Mouse (Mus musculus) spleen, adult 2 months (tissue): ENCODE data around the gene Prm1. TPM values are rescaled to one million over a fixed set of nuclear protein-coding genes. Genes with fewer than 3 reads are reported as not detected.

Experiments used
- DNase-seq, 2 experiments: peaks; one replicate each; pipeline versions ENCODE4 v3.0.0 to v3.0.0-alpha.2; 2012 to 2021; ENCODE audit warnings: low spot score in 2 of 2, low read depth in 1 of 2
- H3K27ac ChIP-seq: fragments of 200-500 bp; 2 replicates; pipeline ENCODE4 v1.5.1; 2012; ENCODE audit warnings: low read length, inconsistent platforms; ENCODE audit not compliant: insufficient read depth
- H3K27me3 ChIP-seq: fragments of 200-500 bp; 2 replicates; pipeline ENCODE4 v1.6.1; 2012; ENCODE audit warnings: mild to moderate bottlenecking, moderate library complexity, low read length, inconsistent platforms; ENCODE audit not compliant: control insufficient read depth, insufficient read depth
- H3K36me3 ChIP-seq: fragments of 200-500 bp; 2 replicates; pipeline ENCODE4 v1.6.1; 2012; ENCODE audit warnings: mild to moderate bottlenecking, low read length, inconsistent platforms; ENCODE audit not compliant: control insufficient read depth, insufficient read depth
- H3K4me1 ChIP-seq: fragments of 200-500 bp; 2 replicates; pipeline ENCODE4 v1.6.1; 2011; ENCODE audit warnings: inconsistent platforms; ENCODE audit not compliant: control insufficient read depth, insufficient read depth, insufficient read length
- H3K4me3 ChIP-seq: fragments of 200-500 bp; 2 replicates; pipeline ENCODE4 v1.5.1; 2011; ENCODE audit warnings: mild to moderate bottlenecking, inconsistent platforms; ENCODE audit not compliant: insufficient read depth, insufficient read length; ENCODE audit errors: extremely low read depth
- CTCF ChIP-seq: fragments of 200-500 bp; IDR thresholded peaks from 2 replicates; pipeline ENCODE4 v1.5.1; 2011; ENCODE audit warnings: mild to moderate bottlenecking, inconsistent platforms; ENCODE audit not compliant: insufficient read depth, insufficient read length, insufficient replicate concordance; ENCODE audit errors: extremely low read depth
- POLR2A ChIP-seq: fragments of 200-500 bp; IDR thresholded peaks from 2 replicates; pipeline ENCODE4 v1.6.1; 2011; ENCODE audit warnings: low read depth, low read length, inconsistent platforms
- WGBS: fragments of 180-500 bp; shearing (Covaris S2); methylation state at CpG from one replicate; pipeline ENCODE4 v1.1.7; 2018; 5-methylcytosine and 5-hydroxymethylcytosine counted together
- polyA plus RNA-seq: library from polyadenylated mRNA; depleted of rRNA; stranded (reverse); fragments of >200 nt; gene quantifications from 2 replicates; pipeline ENCODE4 v1.2.3, GENCODE M21; 2012

Gene Prm1
- polyA plus RNA-seq, 1 experiment, result 0.47 TPM

DNA sequence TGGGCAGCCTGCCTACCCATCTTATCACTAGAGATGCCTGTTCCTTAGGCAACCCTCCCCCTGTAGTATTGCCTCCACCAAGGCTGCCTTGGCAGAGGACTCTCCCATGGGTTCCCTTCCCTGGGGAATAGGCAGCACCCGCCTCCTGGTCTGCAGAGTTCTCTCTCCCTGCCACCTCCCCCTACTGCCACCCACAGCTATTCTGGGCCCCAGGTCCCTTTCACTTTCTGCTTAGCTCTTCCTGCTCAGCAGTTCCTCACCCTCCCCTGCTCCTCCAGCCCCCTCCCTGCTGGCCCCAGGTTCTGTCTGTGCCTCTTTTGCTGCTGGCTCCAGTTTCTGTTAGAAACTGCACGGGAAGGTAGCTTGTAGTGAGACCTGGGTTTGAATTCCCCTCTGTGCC lies 36.0 kb downstream of the Prm1 start:
- no peak for TF ChIP-seq CTCF
- H3K27ac ChIP-seq, result peak overlapping the region; percentile 60
- 4% methylated on average over 2 of the region's 2 CpGs for whole genome bisulfite sequencing
- H3K27me3 ChIP-seq, result no peaks in the 10 kb centered on the region
- no peak overlapping the region for H3K4me3 ChIP-seq
- peak; percentile 41 to 66 for DNase-seq
- no peaks in the 10 kb centered on the region for H3K36me3 ChIP-seq
- peaks cover 44% of the 10 kb centered on the region for H3K4me1 ChIP-seq

DNA sequence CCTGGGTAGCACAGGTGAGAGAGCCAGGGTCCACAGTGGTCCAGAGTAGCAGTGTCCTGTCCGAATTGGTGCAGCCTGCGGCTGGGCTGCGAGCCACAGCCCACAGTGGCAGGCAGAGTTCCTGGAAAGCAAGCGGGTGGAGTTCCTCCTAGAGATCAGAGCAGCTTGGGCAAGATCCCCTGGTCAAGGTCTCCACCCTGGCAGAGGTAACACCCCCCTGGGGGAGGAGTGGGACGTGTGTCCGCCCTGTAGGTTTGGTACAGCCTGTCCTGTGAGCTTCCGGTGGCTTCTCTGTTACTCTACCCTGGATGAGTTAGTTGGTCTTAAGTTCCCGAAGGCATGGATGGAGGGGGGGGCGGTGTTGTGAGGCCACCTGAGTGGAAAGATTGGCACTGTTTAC lies 36.8 kb downstream of the Prm1 start:
- TF ChIP-seq CTCF (no peak), POLR2A (no peak)
- H3K27me3 ChIP-seq, result no peaks in the 10 kb centered on the region
- no peak overlapping the region; the same call in 1 of the 2 replicates for H3K27ac ChIP-seq
- no peak overlapping the region for H3K4me3 ChIP-seq
- H3K36me3 ChIP-seq, result no peaks in the 10 kb centered on the region
- peaks cover 40% of the 10 kb centered on the region for H3K4me1 ChIP-seq
- DNase-seq, result peak in 1 of 2 experiments; percentile 36
- 4% methylated on average over 9 of the region's 9 CpGs for WGBS

DNA sequence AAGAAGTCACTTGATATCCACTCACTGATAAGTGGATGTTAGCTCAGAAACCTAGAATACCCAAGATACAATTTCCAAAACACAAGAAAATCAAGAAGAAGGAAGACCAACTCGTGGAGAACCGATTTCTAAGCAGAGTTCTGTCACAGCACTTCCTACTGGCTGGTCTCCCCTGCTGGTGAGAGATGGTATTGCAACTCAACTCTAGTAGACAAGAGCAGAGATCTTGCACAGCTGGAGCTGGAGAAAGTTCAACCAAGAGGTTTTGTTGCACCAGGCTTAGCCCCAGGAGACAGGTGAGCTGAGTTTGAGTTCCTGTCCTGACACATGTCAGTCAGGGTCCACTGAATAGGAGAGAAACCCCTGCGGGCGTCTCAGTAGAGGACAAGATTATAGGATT lies 38.5 kb downstream of the Prm1 start:
- 26% methylated on average over 4 of the region's 4 CpGs for WGBS
- DNase-seq, result peak; percentile 66 to 76
- TF ChIP-seq POLR2A (no peak), CTCF (peak; percentile 41; the same call in 1 of the 2 replicates)
- Histone ChIP-seq H3K36me3 (no peaks in the 10 kb centered on the region), H3K4me1 (peaks cover 38% of the 10 kb centered on the region), H3K4me3 (no peak overlapping the region), H3K27ac (no peak overlapping the region), H3K27me3 (no peaks in the 10 kb centered on the region)

DNA sequence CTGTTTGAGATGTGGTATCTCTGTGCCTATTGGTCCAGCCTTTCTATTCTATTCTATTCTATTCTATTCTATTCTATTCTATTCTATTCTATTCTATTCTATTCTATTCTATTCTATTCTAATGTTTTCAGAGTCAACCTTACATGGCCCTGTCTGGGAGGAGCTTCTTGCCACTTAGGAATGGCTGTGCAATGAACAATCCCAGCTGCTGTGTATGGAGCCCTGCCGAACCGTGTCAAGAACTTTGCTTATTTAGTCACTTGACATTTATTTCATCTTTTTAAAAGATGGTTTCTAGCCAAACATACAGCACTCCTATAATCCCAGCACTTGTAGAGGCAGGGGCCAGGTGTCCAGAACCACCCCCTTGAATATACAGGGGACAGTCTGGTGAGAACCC lies 41.3 kb downstream of the Prm1 start:
- no peak for DNase-seq
- Histone ChIP-seq H3K36me3 (no peaks in the 10 kb centered on the region), H3K4me3 (no peak overlapping the region), H3K27ac (no peak overlapping the region), H3K4me1 (peaks cover 14% of the 10 kb centered on the region; the same call in 1 of the 2 replicates), H3K27me3 (no peaks in the 10 kb centered on the region)
- WGBS, result 16% methylated on average over 2 of the region's 2 CpGs
- TF ChIP-seq POLR2A (no peak), CTCF (no peak)

DNA sequence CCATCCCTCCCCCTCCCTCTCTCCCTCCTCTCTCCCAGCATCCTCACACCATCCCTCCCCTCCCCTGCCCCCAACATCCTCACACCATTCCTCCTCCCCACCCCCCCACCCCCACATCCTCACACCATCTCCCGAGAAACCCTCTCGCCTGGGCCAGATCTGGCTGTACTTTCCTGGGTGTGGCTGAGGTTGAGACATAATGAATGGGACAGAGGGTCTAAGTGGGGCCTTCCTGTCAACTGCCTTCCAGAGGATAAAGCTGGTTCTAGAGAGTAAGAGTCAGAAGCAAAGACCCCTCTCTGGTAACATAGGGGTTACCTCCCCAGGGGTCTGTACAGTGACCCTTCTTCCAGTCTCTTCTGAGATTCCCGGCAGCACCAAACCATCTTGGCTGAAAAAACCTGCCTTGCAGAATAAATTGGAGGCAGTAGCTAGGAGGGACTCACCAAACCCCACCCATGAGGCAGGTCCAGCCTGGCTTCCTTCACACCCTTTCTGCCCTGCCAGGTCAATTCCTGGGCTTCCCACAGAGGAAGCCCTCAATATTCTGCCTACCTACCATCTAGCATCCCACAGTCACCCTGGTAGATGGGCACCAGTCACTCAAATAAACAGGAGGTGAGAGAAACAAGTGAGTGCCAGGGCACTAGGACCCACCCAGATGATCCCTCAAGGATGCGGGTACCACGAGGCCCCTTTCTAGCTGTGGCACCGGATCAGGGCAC lies 41.9 kb downstream of the Prm1 start:
- no peaks in the 10 kb centered on the region for H3K27me3 ChIP-seq
- TF ChIP-seq POLR2A, result no peak
- no peak for TF ChIP-seq CTCF
- H3K4me3 ChIP-seq, result no peak overlapping the region
- WGBS, result 80% methylated on average over 6 of the region's 6 CpGs
- H3K27ac ChIP-seq, result no peak overlapping the region
- H3K36me3 ChIP-seq, result no peaks in the 10 kb centered on the region
- H3K4me1 ChIP-seq, result peaks cover 7% of the 10 kb centered on the region; the same call in 1 of the 2 replicates
- no peak for DNase-seq

DNA sequence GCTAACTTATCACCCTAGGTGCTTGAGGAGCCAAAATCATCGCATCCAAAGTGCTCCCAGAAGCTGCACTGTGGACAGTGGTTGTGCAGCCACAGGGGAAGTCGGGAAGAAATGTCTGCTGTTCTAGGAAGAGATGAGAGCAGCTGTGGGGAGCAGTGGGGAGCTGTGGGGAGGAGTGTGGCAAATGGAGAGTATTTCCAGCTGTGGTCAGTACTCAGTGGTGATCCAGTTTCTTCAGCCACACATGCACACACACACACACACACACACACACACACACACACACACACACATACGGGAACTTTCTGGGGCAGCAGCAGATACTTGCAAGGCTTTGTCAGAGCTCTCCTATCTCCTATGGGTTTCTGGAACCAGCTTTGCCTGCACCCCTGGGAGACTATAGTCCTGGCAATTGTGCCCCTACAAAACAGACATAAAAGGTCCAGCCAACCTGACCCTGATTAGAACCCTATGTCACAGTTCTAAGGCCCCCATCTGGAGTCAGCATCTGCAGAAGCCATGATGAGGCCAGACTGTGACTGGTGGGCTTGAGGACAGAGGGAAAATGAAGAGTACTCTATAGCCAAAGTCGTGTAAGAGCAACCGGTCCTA lies 43.0 kb downstream of the Prm1 start:
- WGBS, result 86% methylated on average over 5 of the region's 5 CpGs
- H3K36me3 ChIP-seq, result no peaks in the 10 kb centered on the region
- H3K4me1 ChIP-seq, result no peaks in the 10 kb centered on the region; the same call in 1 of the 2 replicates
- no peaks in the 10 kb centered on the region for H3K27me3 ChIP-seq
- no peak overlapping the region for H3K27ac ChIP-seq
- no peak for TF ChIP-seq CTCF
- TF ChIP-seq POLR2A, result no peak
- DNase-seq, result no peak
- H3K4me3 ChIP-seq, result no peak overlapping the region

DNA sequence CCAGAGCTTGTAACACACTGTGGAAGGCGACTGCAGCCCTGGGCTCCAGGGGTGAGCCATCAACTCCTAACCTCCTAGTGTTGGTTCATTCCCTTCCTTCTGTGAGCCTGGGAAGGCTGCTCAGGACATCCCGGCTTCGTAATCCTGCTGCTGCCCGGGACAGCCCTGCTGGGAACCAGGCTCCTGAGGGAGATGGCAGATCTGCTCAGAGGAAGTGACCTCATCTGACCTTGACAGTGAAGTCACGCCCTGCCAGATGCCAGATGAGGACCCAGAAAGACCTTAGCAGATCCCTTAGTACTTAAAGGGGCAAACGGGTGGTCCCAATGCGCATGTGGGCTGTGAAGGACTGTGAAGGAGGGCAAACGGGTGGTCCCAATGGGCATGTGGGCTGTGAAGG lies 44.5 kb downstream of the Prm1 start:
- Histone ChIP-seq H3K27me3 (no peaks in the 10 kb centered on the region), H3K4me1 (no peaks in the 10 kb centered on the region; the same call in 1 of the 2 replicates), H3K4me3 (no peak overlapping the region), H3K27ac (no peak overlapping the region), H3K36me3 (no peaks in the 10 kb centered on the region)
- no peak for DNase-seq
- TF ChIP-seq CTCF, result no peak
- TF ChIP-seq POLR2A, result no peak
- 67% methylated on average over 8 of the region's 8 CpGs for WGBS
